Mouse (Mus musculus) bone marrow, adult 2 months (tissue): ENCODE measurements around the gene Cdyl.

Experiments used
- CTCF ChIP-seq: fragments of 200-500 bp; IDR thresholded peaks from 2 replicates; pipeline ENCODE4 v1.5.1; 2011; ENCODE audit warnings: low read length, control low read depth; ENCODE audit not compliant: control insufficient read depth, insufficient read depth
- POLR2A ChIP-seq: fragments of 200-500 bp; IDR thresholded peaks from 2 replicates; pipeline ENCODE4 v1.6.1; 2011; ENCODE audit warnings: low read depth, mild to moderate bottlenecking, control low read depth, low read length, borderline replicate concordance; ENCODE audit not compliant: control insufficient read depth

GRCm38 (mm10) chr13:35879068-35879467 is 219.4 kb downstream of the Cdyl start:
- TF ChIP-seq POLR2A: no peak
- TF ChIP-seq CTCF: no peak
